Mouse (Mus musculus): Measurements from ENCODE around the gene Iqsec3. TPM values are rescaled to one million over a fixed set of nuclear protein-coding genes. Genes with fewer than 3 reads are reported as not detected.

Iqsec3 gene
- polyA plus RNA-seq, 1 experiment from 2014 or later: 1.5 TPM

DNA sequence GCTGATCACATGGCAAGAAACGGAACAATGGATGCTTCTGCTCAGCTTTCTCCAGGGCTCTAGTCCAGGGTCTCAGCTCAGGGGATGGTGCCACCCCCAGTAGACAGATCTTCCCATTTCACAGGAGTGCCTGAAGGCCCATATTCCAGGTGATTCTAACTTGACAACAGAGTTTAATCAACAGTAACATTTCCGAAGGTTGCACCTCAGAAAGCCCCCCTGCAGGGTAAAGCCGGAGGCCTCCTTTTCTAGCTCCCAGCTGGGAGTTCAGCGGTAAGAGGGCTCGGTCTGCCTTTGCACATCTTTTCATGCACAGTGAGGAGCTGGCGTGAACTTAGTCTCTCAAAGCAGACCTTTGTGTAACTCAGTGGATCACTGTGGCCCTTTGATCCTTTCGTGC lies 22.1 kb upstream of the Iqsec3 start:
- no peak overlapping the region for H3K4me3 ChIP-seq

DNA sequence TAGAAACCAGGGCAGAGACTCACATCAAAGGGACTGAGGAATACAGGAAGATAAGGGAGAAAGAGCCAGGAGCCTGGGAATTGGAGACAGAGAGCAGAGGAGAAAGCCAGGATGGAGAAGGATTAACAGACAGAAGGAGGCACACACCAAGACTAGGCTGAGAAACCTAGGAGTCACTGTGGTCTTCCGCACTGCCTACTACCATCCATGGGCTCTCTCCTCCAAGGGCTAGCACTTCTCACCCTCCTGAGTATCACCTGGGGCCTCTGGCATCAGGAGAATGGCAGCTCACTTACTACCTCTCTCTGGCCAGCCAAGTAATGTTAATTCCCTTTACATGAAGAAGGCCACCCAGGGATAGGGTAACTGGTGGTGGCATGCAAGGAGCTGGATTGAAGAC lies 21.5 kb upstream of the Iqsec3 start:
- Histone ChIP-seq H3K27me3 (ENCODE audit: insufficient read depth, poor library complexity, severe bottlenecking) (no peaks in the 10 kb centered on the region), H3K27ac (no peak overlapping the region), H3K4me1 (replicated peaks) (peaks cover 22% of the 10 kb centered on the region), H3K4me3 (no peak overlapping the region), H3K9me3 (no peaks in the 10 kb centered on the region), H3K36me3 (no peaks in the 10 kb centered on the region)
- no peak for DNase-seq (ENCODE audit: low spot score)
- WGBS: 96% methylated on average over 1 of the region's 1 CpGs

More for the DNA sequence above, 22.1 kb upstream of the Iqsec3 start:
- WGBS: 33% methylated on average over 7 of the region's 7 CpGs
- peaks cover 22% of the 10 kb centered on the region for H3K4me1 ChIP-seq (replicated peaks)
- H3K27ac ChIP-seq: no peak overlapping the region
- DNase-seq (ENCODE audit: low spot score): no peak
- no peaks in the 10 kb centered on the region for H3K27me3 ChIP-seq (ENCODE audit: insufficient read depth, poor library complexity, severe bottlenecking)
- no peaks in the 10 kb centered on the region for H3K9me3 ChIP-seq
- H3K36me3 ChIP-seq: no peaks in the 10 kb centered on the region

DNA sequence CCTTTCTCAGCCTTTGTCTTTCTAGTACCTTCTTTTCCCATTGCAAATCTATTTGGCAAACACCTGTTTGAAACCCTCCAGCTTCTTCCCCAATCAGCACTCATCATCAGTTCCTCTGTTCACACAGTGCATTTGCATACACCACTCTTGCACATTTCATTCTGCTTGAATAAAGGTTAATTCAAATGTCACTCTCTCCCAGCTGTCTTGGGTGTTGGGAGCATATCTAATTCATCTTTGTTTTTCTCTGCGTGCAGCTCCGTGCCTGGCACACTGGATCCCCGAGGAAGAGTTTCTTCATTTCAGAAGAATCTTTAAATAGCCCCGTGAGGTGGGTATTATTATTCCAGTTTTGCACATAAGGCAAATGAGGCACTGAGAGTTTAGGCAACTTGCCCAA lies 20.8 kb upstream of the Iqsec3 start:
- DNase-seq (ENCODE audit: low spot score): no peak
- WGBS: 40% methylated on average over 4 of the region's 4 CpGs
- Histone ChIP-seq H3K36me3 (no peaks in the 10 kb centered on the region), H3K4me1 (replicated peaks) (peaks cover 22% of the 10 kb centered on the region), H3K27me3 (ENCODE audit: insufficient read depth, poor library complexity, severe bottlenecking) (no peaks in the 10 kb centered on the region), H3K27ac (no peak overlapping the region), H3K4me3 (no peak overlapping the region), H3K9me3 (no peaks in the 10 kb centered on the region)

DNA sequence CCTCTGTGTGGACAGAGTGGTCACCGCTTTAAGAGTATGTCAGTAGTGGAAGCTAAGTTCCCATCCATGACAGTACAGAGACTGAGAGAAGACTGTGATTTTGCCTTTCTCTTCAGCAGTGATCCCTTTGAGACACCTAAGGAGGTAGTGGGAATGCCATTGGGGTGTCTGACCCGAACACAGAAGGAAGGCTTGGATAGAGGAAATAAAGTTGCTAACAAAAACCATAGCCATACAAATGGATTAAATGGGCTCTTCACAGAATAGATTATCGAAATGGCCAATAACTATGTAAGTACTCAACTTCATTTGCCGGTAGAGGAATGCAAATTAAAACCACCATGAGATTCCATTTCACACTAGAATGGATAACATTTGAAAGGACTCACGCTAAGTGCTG lies 17.9 kb upstream of the Iqsec3 start:
- H3K27me3 ChIP-seq (ENCODE audit: insufficient read depth, poor library complexity, severe bottlenecking): no peaks in the 10 kb centered on the region
- WGBS: 90% methylated on average over 5 of the region's 5 CpGs
- peaks cover 15% of the 10 kb centered on the region for H3K4me1 ChIP-seq (replicated peaks)
- no peak overlapping the region for H3K27ac ChIP-seq
- H3K36me3 ChIP-seq: no peaks in the 10 kb centered on the region
- no peak for DNase-seq (ENCODE audit: low spot score)
- no peak overlapping the region for H3K4me3 ChIP-seq
- no peaks in the 10 kb centered on the region for H3K9me3 ChIP-seq

DNA sequence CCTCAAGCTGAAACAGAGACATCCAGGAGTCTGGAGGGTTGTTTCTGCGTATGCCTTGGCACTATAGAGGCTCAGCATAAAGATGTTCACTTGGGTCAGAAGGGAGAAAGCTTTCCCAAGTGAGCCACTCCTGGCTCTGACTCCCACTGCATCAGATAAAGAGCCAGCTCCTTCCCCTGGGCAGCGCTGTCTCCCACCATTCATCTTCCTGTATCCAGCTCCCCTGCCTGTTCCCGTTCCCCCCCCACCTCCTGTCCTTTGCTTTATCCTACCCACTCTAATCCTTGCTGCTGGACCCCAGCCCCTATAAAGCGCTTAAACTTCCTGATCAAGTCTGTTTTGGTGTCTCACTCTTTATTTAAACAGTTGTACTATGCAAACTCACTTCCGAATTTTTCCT lies 1.2 kb downstream of the Iqsec3 start:
- no peaks in the 10 kb centered on the region for H3K9me3 ChIP-seq
- H3K4me1 ChIP-seq (replicated peaks): peaks cover 14% of the 10 kb centered on the region
- H3K27me3 ChIP-seq (ENCODE audit: insufficient read depth, poor library complexity, severe bottlenecking): peaks cover 39% of the 10 kb centered on the region
- no peaks in the 10 kb centered on the region for H3K36me3 ChIP-seq
- 38% methylated on average over 5 of the region's 5 CpGs for WGBS
- no peak for DNase-seq (ENCODE audit: low spot score)
- no peak overlapping the region for H3K27ac ChIP-seq
- peak overlapping the region; percentile 53; the same call in 1 of the 2 replicates for H3K4me3 ChIP-seq

DNA sequence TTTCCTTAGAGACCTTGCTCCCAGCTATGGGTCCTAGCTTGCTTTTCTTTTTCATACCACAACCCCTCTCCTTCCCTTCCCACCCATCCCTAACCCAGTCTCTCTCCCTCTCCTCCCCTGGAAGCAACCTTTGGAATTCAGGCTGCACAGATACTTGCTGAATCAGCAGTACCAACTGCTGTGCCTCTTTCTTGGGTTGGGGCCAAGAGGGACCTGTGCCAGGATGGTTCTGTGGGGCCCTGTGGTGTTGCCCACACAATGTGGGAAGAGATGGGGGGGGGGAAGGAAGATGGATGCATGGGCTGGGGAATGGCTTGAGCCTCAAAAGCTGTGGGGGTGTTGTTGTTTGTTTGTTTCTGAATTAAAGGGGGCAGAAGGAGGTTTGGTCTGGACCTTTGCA lies 5.2 kb downstream of the Iqsec3 start:
- no peaks in the 10 kb centered on the region for H3K36me3 ChIP-seq
- no peak for DNase-seq (ENCODE audit: low spot score)
- no peak overlapping the region for H3K27ac ChIP-seq
- H3K4me1 ChIP-seq (replicated peaks): peaks cover 13% of the 10 kb centered on the region
- peaks cover 28% of the 10 kb centered on the region for H3K27me3 ChIP-seq (ENCODE audit: insufficient read depth, poor library complexity, severe bottlenecking)
- no peak overlapping the region for H3K4me3 ChIP-seq
- no peaks in the 10 kb centered on the region for H3K9me3 ChIP-seq

DNA sequence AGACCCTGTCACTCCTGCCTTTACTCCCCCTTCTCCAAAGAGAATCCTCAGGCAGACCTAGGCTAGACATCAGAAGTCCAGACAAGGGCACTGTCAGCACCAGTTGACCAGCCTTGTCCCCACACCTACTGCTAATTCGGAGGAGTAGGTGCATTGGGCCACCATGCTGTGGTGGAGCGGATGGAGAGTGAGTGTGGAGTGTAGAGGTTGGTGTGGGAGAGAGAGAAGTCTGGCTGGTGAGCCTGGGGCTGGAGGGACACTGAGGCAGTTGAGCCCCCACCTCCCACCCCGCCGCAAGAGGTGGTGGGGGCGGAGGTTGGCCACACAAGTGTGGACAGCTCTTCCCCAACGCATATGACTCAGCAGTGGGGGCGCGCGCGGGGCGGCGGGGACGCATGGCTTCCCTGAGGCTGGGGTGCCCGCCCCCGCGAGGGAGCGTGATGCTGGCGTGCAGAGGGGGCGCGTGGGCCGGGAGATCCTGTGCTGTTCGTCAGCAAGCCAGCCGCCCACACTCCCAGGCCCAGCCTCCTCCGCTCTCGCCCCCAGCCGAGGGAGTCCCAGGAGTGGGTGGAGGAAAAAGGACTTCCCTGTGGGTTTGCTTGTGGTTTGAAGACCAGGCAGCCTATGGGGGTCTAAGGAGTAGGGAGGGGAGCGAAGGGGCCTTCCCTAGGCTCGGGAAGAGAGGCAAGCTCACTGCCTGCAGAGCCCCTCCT lies 10.7 kb downstream of the Iqsec3 start:
- H3K4me1 ChIP-seq (replicated peaks): peaks cover 16% of the 10 kb centered on the region
- H3K27ac ChIP-seq: no peak overlapping the region
- H3K9me3 ChIP-seq: no peaks in the 10 kb centered on the region
- H3K27me3 ChIP-seq (ENCODE audit: insufficient read depth, poor library complexity, severe bottlenecking): peaks cover 44% of the 10 kb centered on the region
- H3K36me3 ChIP-seq: no peaks in the 10 kb centered on the region
- WGBS: 6% methylated on average over 28 of the region's 28 CpGs
- H3K4me3 ChIP-seq: peak overlapping the region; percentile 38
- no peak for DNase-seq (ENCODE audit: low spot score)

DNA sequence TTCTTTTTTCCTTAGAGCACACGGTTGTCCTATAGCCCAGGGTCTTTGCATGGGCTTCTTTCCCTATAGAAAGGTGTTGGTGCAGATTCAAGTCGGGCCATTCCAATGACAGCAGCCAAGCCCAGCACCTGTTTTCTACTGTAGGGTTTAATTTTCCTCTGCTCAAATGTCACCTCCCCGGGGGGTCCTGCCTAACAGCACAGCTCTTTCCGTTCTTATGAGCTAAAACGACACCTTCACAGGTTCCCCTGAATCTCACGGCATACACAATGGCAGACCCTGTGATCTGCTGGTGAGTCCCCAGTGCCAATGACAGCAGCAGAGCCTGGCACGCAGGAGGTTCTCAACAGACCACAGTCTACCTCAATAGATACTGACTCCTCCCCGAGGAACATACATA lies 16.1 kb downstream of the Iqsec3 start:
- H3K4me3 ChIP-seq: no peak overlapping the region
- WGBS: 62% methylated on average over 8 of the region's 8 CpGs
- H3K27me3 ChIP-seq (ENCODE audit: insufficient read depth, poor library complexity, severe bottlenecking): peaks cover 22% of the 10 kb centered on the region; the same call in 1 of the 2 replicates
- H3K9me3 ChIP-seq: no peaks in the 10 kb centered on the region
- no peak overlapping the region for H3K27ac ChIP-seq
- H3K4me1 ChIP-seq (replicated peaks): peaks cover 17% of the 10 kb centered on the region
- H3K36me3 ChIP-seq: no peaks in the 10 kb centered on the region
- no peak for DNase-seq (ENCODE audit: low spot score)

DNA sequence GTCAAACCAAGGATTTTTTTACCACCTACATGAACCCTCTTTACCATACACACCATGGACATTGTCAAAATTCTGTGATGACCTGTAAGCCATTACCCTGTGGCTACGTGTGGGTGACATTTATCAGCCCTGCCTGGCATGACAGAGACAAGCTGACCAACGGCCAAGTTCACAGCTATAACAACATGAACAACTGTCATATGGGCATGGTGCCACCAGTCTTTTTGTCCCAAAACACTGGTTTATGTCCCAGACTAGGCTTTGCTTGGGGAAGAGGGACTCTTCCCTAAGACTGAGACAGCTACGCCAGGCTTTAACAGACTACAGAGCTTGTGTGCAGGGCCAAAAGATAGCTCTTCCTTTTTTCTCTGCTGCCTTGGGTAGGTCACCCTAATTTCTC lies 16.8 kb downstream of the Iqsec3 start:
- Histone ChIP-seq H3K4me1 (replicated peaks) (peaks cover 17% of the 10 kb centered on the region), H3K27me3 (ENCODE audit: insufficient read depth, poor library complexity, severe bottlenecking) (peaks cover 15% of the 10 kb centered on the region; the same call in 1 of the 2 replicates), H3K27ac (no peak overlapping the region), H3K4me3 (no peak overlapping the region), H3K36me3 (no peaks in the 10 kb centered on the region), H3K9me3 (no peaks in the 10 kb centered on the region)
- 93% methylated on average over 3 of the region's 3 CpGs for WGBS
- DNase-seq (ENCODE audit: low spot score): no peak

DNA sequence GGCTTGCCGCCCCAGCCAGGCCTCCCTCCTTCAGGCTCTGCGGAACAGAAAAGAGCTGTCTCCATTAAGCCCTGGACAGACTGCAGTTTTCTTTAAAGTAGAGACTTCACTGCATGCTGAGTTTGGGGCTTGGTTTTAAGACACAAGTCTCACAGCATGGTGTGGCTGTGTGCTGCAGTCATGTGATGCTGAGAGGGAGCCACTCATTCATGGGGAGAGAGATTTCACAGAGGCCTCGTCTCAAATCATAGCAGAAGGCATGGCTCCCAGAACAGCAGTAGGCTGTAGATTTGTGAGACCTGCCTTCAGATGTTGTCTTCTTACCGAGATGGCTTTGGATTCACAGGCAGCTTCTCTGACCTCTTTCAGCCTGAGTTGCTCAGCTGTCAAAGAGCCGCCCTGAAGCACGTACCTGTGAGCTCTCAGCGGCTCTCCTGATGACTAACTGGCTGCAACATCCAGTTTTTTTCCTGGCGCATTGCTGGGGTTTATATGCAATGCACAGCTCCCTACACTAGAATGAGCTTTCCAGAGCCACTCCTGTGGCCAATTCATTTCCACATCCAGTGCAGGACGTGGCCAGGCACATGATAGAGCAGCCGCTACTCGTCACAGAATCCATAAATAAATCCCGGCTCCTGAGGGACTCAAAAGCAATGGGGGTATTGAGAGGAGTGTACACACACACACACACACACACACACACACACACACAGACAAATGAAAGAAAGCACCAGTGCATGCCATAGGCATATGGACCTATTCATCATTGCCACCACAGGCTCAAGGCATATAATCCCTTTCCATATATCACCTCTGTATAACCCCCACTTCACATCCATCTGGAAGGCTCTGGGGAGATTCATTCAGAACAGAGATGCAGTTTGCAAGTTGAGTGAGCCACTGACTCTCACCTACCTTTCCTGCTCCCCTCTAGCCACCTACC lies 18.7 kb downstream of the Iqsec3 start:
- 66% methylated on average over 12 of the region's 12 CpGs for WGBS
- H3K4me3 ChIP-seq: no peak overlapping the region
- H3K4me1 ChIP-seq (replicated peaks): peaks cover 17% of the 10 kb centered on the region
- H3K36me3 ChIP-seq: no peaks in the 10 kb centered on the region
- H3K27ac ChIP-seq: no peak overlapping the region
- H3K27me3 ChIP-seq (ENCODE audit: insufficient read depth, poor library complexity, severe bottlenecking): peaks cover 15% of the 10 kb centered on the region; the same call in 1 of the 2 replicates
- DNase-seq (ENCODE audit: low spot score): no peak
- H3K9me3 ChIP-seq: no peaks in the 10 kb centered on the region

DNA sequence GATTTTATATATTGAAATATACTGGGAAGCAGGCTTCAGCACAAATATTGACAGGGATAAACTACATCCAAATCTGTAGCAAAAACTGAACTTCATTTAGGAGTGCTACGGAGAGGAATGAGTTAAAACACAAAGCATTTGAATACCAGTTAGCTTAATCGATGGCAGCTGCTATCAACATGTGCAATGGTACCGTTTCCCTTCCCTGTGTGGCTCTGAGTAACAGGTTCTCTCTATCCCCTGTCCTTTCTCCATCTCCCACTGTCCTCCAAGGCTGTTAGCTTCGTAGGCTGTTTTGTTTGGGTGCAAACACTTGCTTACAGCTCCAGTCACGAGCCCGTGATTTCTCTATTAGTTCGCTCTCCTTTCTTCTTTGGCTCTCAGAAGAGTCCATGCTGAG lies 19.7 kb downstream of the Iqsec3 start:
- H3K4me1 ChIP-seq (replicated peaks): peaks cover 17% of the 10 kb centered on the region
- WGBS: 48% methylated on average over 7 of the region's 7 CpGs
- no peaks in the 10 kb centered on the region for H3K9me3 ChIP-seq
- H3K4me3 ChIP-seq: no peak overlapping the region
- H3K27ac ChIP-seq: no peak overlapping the region
- no peak for DNase-seq (ENCODE audit: low spot score)
- 0 out of 2 replicates have a peak, but pooled peaks cover 6% of the 10 kb centered on the region for H3K27me3 ChIP-seq (ENCODE audit: insufficient read depth, poor library complexity, severe bottlenecking)
- no peaks in the 10 kb centered on the region for H3K36me3 ChIP-seq

DNA sequence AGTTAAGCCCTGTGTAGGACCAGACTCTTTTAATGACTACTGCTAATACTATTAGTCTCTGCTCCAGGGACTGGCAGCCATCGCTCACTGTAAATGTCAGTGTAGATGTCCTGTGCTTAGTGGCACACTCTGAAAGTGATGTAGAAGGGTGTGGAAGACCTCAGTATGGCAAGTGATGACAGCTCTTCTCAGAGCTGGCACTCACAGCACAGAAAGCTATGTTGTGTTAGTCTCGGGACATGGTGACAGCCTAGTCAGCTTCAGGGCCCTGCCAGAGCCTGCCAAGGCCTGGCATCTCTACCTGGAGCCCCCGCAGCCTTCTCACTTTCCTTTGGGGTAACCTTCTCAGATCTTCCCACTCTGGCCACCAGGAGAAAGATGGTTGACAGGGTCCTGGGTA lies 21.8 kb downstream of the Iqsec3 start:
- WGBS: 89% methylated on average over 3 of the region's 3 CpGs
- H3K4me3 ChIP-seq: no peak overlapping the region
- no peaks in the 10 kb centered on the region for H3K27me3 ChIP-seq (ENCODE audit: insufficient read depth, poor library complexity, severe bottlenecking)
- DNase-seq (ENCODE audit: low spot score): no peak
- no peaks in the 10 kb centered on the region for H3K36me3 ChIP-seq
- no peaks in the 10 kb centered on the region for H3K9me3 ChIP-seq
- H3K4me1 ChIP-seq (replicated peaks): peaks cover 17% of the 10 kb centered on the region
- no peak overlapping the region for H3K27ac ChIP-seq

DNA sequence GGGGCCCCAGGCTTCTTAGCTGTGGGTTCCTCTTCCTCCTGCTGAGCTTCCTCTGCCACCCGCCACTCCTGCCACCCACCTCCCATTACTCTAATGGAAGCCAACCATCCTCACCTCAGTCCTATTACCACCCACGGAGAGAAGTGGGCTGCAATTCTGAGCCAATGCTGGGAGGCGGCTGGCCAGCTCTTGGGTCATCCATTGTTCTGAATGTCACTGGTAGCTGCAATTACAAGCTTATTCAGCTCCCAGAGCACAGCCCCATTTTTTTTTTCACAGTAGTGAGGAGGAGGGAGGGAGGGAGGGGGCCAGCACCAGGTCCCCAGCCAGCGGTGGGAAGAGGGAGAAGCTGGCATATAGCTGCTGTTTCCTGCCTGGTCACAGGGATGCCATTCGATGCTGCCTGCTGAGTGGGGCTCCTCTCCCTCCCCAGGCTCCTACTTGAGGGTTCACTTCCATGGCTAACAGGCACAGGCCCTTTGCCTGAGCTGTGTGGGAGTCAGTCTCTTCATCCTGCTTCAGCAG lies 32.7 kb downstream of the Iqsec3 start:
- Histone ChIP-seq H3K9me3 (no peaks in the 10 kb centered on the region), H3K4me3 (no peak overlapping the region), H3K4me1 (replicated peaks) (peaks cover 11% of the 10 kb centered on the region), H3K27ac (no peak overlapping the region), H3K27me3 (ENCODE audit: insufficient read depth, poor library complexity, severe bottlenecking) (no peaks in the 10 kb centered on the region; the same call in 1 of the 2 replicates), H3K36me3 (no peaks in the 10 kb centered on the region)
- no peak for DNase-seq (ENCODE audit: low spot score)
- WGBS: 16% methylated on average over 5 of the region's 5 CpGs
